Mouse (Mus musculus) hindbrain, postnatal 0 days (tissue): ENCODE results near the gene Arhgdib. TPM values are rescaled to one million over a fixed set of nuclear protein-coding genes. Genes with fewer than 3 reads are reported as not detected.

ENCODE experiments used
- ATAC-seq: fragments of 200-750 bp; cut with Nextera tagmentation; 2 replicates; pipeline ENCODE4 v1.8.0; 2017; ENCODE audit warnings: mild to moderate bottlenecking, moderate TSS enrichment, moderate library complexity
- DNase-seq: peaks from one replicate; pipeline ENCODE4 v3.0.0-alpha.2; 2015; ENCODE audit warnings: low spot score
- H3K27ac ChIP-seq: fragments of 300-500 bp; sonication (generic); 2 replicates; pipeline ENCODE4 v1.5.1; 2014; ENCODE audit warnings: mild to moderate bottlenecking
- H3K27me3 ChIP-seq: fragments of 300-500 bp; sonication (generic); 2 replicates; pipeline ENCODE4 v1.6.1; 2014; ENCODE audit warnings: low read length, mixed read lengths; ENCODE audit not compliant: insufficient read depth
- H3K36me3 ChIP-seq: fragments of 300-500 bp; sonication (generic); 2 replicates; pipeline ENCODE4 v1.6.1; 2014; ENCODE audit warnings: low read length, mixed read lengths; ENCODE audit not compliant: insufficient read depth
- H3K4me1 ChIP-seq: fragments of 300-500 bp; sonication (generic); 2 replicates; pipeline ENCODE4 v1.6.1; 2014; ENCODE audit warnings: antibody characterized with exemption, low read length, mixed read lengths; ENCODE audit not compliant: insufficient read depth
- H3K4me2 ChIP-seq: fragments of 300-500 bp; sonication (generic); 2 replicates; pipeline ENCODE4 v1.6.1; 2014; ENCODE audit warnings: low read depth, mild to moderate bottlenecking, low read length, moderate library complexity, mixed read lengths
- H3K4me3 ChIP-seq: fragments of 300-500 bp; sonication (generic); 2 replicates; pipeline ENCODE4 v1.5.1; 2014; ENCODE audit warnings: low read length
- H3K9ac ChIP-seq: fragments of 300-500 bp; sonication (generic); replicated peaks from 2 replicates; pipeline ENCODE4 v1.6.1; 2014; ENCODE audit warnings: mild to moderate bottlenecking, low read length, moderate library complexity, mixed read lengths
- H3K9me3 ChIP-seq: fragments of 300-500 bp; sonication (generic); 2 replicates; pipeline ENCODE4 v1.6.1; 2016; ENCODE audit warnings: low read length, mixed read lengths
- CTCF ChIP-seq: IDR thresholded peaks from 2 replicates; pipeline ENCODE4 v1.5.1; 2016; ENCODE audit warnings: antibody characterized with exemption, control low read depth, low read depth
- WGBS: fragments of 180-500 bp; shearing (Covaris S2); extraction: QIAGEN DNeasy Blood & Tissue Kit; methylation state at CpG from one replicate; pipeline ENCODE4 v1.1.7; 2014; 5-methylcytosine and 5-hydroxymethylcytosine counted together
- polyA plus RNA-seq: library from polyadenylated mRNA; unstranded; fragments of >200 nt; fragmentation: Nextera tagmentation; extraction: Ambion mirVana; gene quantifications from 2 replicates; pipeline ENCODE4 v1.2.1, GENCODE M21; 2015
- total RNA-seq: library from RNA; depleted of rRNA; stranded (reverse); fragments of >200 nt; gene quantifications from 2 replicates; pipeline ENCODE4 v1.2.3, GENCODE M21; 2014

The Arhgdib gene
- total and polyA plus RNA-seq, 2 experiments from 2014 or later = 7.2 to 18.8 TPM

GRCm38 (mm10) chr6:136914234-136914633 lies 27.5 kb downstream of the Arhgdib start:
- Histone ChIP-seq H3K9ac (no peak overlapping the region), H3K4me2 (no peak overlapping the region), H3K4me1 (no peaks in the 10 kb centered on the region), H3K4me3 (no peak overlapping the region), H3K36me3 (no peaks in the 10 kb centered on the region), H3K27me3 (no peaks in the 10 kb centered on the region), H3K27ac (no peak overlapping the region), H3K9me3 (no peaks in the 10 kb centered on the region)
- ATAC-seq = no peak
- no peak for TF ChIP-seq CTCF
- 93% methylated on average over 6 of the region's 6 CpGs for WGBS
- no peak for DNase-seq

- H3K9me3 ChIP-seq = no peaks in the 10 kb centered on the region
- peak overlapping the region; percentile 16 for H3K4me3 ChIP-seq
- H3K27me3 ChIP-seq = no peaks in the 10 kb centered on the region
- H3K27ac ChIP-seq = no peak overlapping the region
- H3K36me3 ChIP-seq = no peaks in the 10 kb centered on the region
- peak; percentile 30 for DNase-seq
- H3K4me1 ChIP-seq = no peaks in the 10 kb centered on the region
- no peak for TF ChIP-seq CTCF
- 15% methylated on average over 18 of the region's 18 CpGs for WGBS
- H3K4me2 ChIP-seq = peak overlapping the region; percentile 51
- peak; percentile 71 for ATAC-seq
- 0 out of 2 replicates have a peak overlapping the region, but pooled peaks have one; percentile 9 for H3K9ac ChIP-seq
Measured at GRCm38 (mm10) chr6:136913384-136914126, 28.1 kb downstream of the Arhgdib start.

GRCm38 (mm10) chr6:136912751-136913265 lies 28.9 kb downstream of the Arhgdib start:
- no peaks in the 10 kb centered on the region for H3K4me1 ChIP-seq
- H3K9me3 ChIP-seq = no peaks in the 10 kb centered on the region
- ATAC-seq (no peak), DNase-seq (no peak)
- WGBS = 75% methylated on average over 1 of the region's 2 CpGs
- H3K4me3 ChIP-seq = no peak overlapping the region
- H3K4me2 ChIP-seq = no peak overlapping the region
- H3K9ac ChIP-seq = no peak overlapping the region
- no peaks in the 10 kb centered on the region for H3K36me3 ChIP-seq
- H3K27ac ChIP-seq = no peak overlapping the region
- H3K27me3 ChIP-seq = no peaks in the 10 kb centered on the region
- no peak for TF ChIP-seq CTCF

GRCm38 (mm10) chr6:136910247-136910890 lies 31.3 kb downstream of the Arhgdib start:
- no peak for ATAC-seq
- H3K36me3 ChIP-seq = no peaks in the 10 kb centered on the region
- peak; percentile 58 for DNase-seq
- H3K9ac ChIP-seq = no peak overlapping the region
- H3K4me2 ChIP-seq = no peak overlapping the region
- H3K4me3 ChIP-seq = no peak overlapping the region
- no peaks in the 10 kb centered on the region for H3K4me1 ChIP-seq
- H3K27me3 ChIP-seq = no peaks in the 10 kb centered on the region
- TF ChIP-seq CTCF = no peak
- no peaks in the 10 kb centered on the region for H3K9me3 ChIP-seq
- H3K27ac ChIP-seq = no peak overlapping the region
- WGBS = 71% methylated on average over 9 of the region's 9 CpGs

- H3K9me3 ChIP-seq = no peaks in the 10 kb centered on the region
- DNase-seq (no peak), ATAC-seq (no peak; the same call in 1 of the 2 replicates)
- H3K9ac ChIP-seq = no peak overlapping the region
- no peaks in the 10 kb centered on the region for H3K27me3 ChIP-seq
- H3K4me3 ChIP-seq = no peak overlapping the region
- no peak overlapping the region for H3K4me2 ChIP-seq
- H3K27ac ChIP-seq = no peak overlapping the region
- WGBS = 65% methylated on average over 10 of the region's 10 CpGs
- no peaks in the 10 kb centered on the region for H3K4me1 ChIP-seq
- no peak for TF ChIP-seq CTCF
- H3K36me3 ChIP-seq = no peaks in the 10 kb centered on the region
Measured at GRCm38 (mm10) chr6:136906937-136907293, 34.8 kb downstream of the Arhgdib start.

GRCm38 (mm10) chr6:136906283-136906936 lies 35.3 kb downstream of the Arhgdib start:
- 84% methylated on average over 19 of the region's 19 CpGs for WGBS
- H3K4me3 ChIP-seq = no peak overlapping the region

More at GRCm38 (mm10) chr6:136906283-136906936, 35.3 kb downstream of the Arhgdib start:
- no peak for TF ChIP-seq CTCF
- Histone ChIP-seq H3K27ac (no peak overlapping the region), H3K36me3 (no peaks in the 10 kb centered on the region), H3K4me1 (no peaks in the 10 kb centered on the region), H3K9ac (no peak overlapping the region), H3K27me3 (no peaks in the 10 kb centered on the region), H3K9me3 (no peaks in the 10 kb centered on the region), H3K4me2 (no peak overlapping the region)
- ATAC-seq = no peak
- no peak for DNase-seq
